Mouse (Mus musculus) lung, embryonic 14.5 days (tissue): ENCODE results near the gene Ms4a4c. TPM values are rescaled to one million over a fixed set of nuclear protein-coding genes. Genes with fewer than 3 reads are reported as not detected.
"Not testable (repeated sequence)": the region's sequence is repeated elsewhere in the genome, so short reads cannot be mapped to it uniquely, and the experiment has no call there.

ENCODE experiments used
- ATAC-seq: fragments of 200-750 bp; cut with Nextera tagmentation; 2 replicates; pipeline ENCODE4 v1.8.0; 2017; ENCODE audit warnings: mild to moderate bottlenecking, moderate TSS enrichment, moderate library complexity; ENCODE audit not compliant: insufficient read depth
- DNase-seq: peaks from one replicate; pipeline ENCODE4 v3.0.0-alpha.2; 2015
- H3K27ac ChIP-seq: fragments of 300-500 bp; sonication (generic); 2 replicates; pipeline ENCODE4 v1.5.1; 2014; ENCODE audit warnings: low read depth, mild to moderate bottlenecking, moderate library complexity
- H3K27me3 ChIP-seq: fragments of 300-500 bp; sonication (generic); 2 replicates; pipeline ENCODE4 v1.6.1; 2014; ENCODE audit warnings: low read length, control low read depth; ENCODE audit not compliant: insufficient read depth
- H3K36me3 ChIP-seq: fragments of 300-500 bp; sonication (generic); 2 replicates; pipeline ENCODE4 v1.6.1; 2014; ENCODE audit warnings: control low read depth; ENCODE audit not compliant: insufficient read depth
- H3K4me1 ChIP-seq: fragments of 300-500 bp; sonication (generic); 2 replicates; pipeline ENCODE4 v1.6.1; 2014; ENCODE audit warnings: antibody characterized with exemption, control low read depth; ENCODE audit not compliant: insufficient read depth
- H3K4me2 ChIP-seq: fragments of 300-500 bp; sonication (generic); 2 replicates; pipeline ENCODE4 v1.6.1; 2014; ENCODE audit warnings: mild to moderate bottlenecking
- H3K4me3 ChIP-seq: fragments of 300-500 bp; sonication (generic); 2 replicates; pipeline ENCODE4 v1.5.1; 2014; ENCODE audit warnings: low read depth, low read length
- H3K9ac ChIP-seq: fragments of 300-500 bp; sonication (generic); 2 replicates; pipeline ENCODE4 v1.6.1; 2014
- H3K9me3 ChIP-seq: fragments of 300-500 bp; sonication (generic); 2 replicates; pipeline ENCODE4 v1.6.1; 2016; ENCODE audit warnings: low read depth, low read length, control low read depth
- CTCF ChIP-seq: IDR thresholded peaks from 2 replicates; pipeline ENCODE4 v1.5.1; 2016; ENCODE audit warnings: antibody characterized with exemption, low read depth
- WGBS: fragments of 180-500 bp; shearing (Covaris S2); extraction: QIAGEN DNeasy Blood & Tissue Kit; methylation state at CpG from one replicate; pipeline ENCODE4 v1.1.7; 2014; 5-methylcytosine and 5-hydroxymethylcytosine counted together
- polyA plus RNA-seq: library from polyadenylated mRNA; unstranded; fragments of >200 nt; fragmentation: Nextera tagmentation; extraction: Ambion mirVana; gene quantifications from 2 replicates; pipeline ENCODE4 v1.2.1, GENCODE M21; 2014

The Ms4a4c gene
- polyA plus RNA-seq, 1 experiment from 2014 or later = 0.63 TPM

DNA sequence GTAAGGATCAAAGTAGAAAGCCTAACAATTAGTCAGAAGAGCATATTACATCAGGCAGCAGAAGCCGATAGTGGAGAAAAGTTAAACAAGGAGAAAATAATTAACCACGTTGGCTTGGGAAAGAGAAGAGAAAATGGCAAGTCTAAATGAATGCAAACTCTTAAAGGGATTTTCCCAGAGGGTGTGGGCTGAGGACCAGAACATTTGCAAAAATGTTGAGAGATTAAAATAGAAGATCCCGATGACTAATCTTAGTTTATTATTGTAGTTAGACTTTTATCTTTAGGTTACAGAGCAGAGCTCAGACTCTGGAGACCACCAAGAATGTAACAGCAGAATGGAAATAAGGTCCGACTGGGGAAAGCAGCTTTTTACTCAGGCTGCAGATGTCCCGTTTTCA lies 61.9 kb downstream of the Ms4a4c start:
- ATAC-seq = no peak

GRCm38 (mm10) chr19:11468361-11468760 lies 63.8 kb downstream of the Ms4a4c start:
- H3K9ac ChIP-seq, H3K36me3 ChIP-seq, H3K27ac ChIP-seq, ATAC-seq, DNase-seq, H3K4me2 ChIP-seq, H3K27me3 ChIP-seq, H3K9me3 ChIP-seq, H3K4me3 ChIP-seq, H3K4me1 ChIP-seq: not testable (repeated sequence)
- WGBS = 37% methylated on average over 1 of the region's 1 CpGs

More for the DNA sequence above, 61.9 kb downstream of the Ms4a4c start:
- TF ChIP-seq CTCF = no peak
- WGBS = 39% methylated on average over 5 of the region's 5 CpGs
- Histone ChIP-seq H3K9me3 (no peaks in the 10 kb centered on the region), H3K4me1 (no peaks in the 10 kb centered on the region), H3K36me3 (no peaks in the 10 kb centered on the region), H3K9ac (no peak overlapping the region), H3K27ac (no peak overlapping the region), H3K4me3 (no peak overlapping the region), H3K4me2 (no peak overlapping the region), H3K27me3 (no peaks in the 10 kb centered on the region)
- DNase-seq = no peak

DNA sequence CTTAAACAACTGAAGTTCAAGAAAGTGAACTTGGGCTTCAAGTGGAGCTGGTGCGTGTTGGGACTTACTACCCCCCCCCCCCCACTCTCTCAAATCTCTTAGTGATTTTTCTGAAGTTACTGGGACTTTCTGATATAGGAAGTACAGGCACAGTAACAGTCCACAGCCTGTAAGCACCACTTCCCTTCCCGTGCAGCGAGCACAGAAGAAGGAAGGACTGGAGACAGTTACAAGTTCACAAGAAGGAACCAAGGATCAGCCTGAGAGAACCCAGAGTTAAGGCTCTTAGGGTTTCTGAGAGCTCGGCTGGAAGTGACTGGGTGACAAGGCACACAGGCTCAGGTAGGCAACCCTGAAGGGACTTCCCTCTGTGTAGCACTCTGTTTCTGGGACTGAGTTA lies 64.6 kb downstream of the Ms4a4c start, which contains the start of gene Ms4a6c:
Ms4a6c (plus strand) TSS at position 152 of the 400 bp plus-strand sequence.
- not testable (repeated sequence) for H3K4me2 ChIP-seq, H3K27ac ChIP-seq, H3K9me3 ChIP-seq, H3K4me3 ChIP-seq, ATAC-seq, H3K4me1 ChIP-seq, H3K27me3 ChIP-seq, H3K9ac ChIP-seq, DNase-seq, H3K36me3 ChIP-seq
- WGBS = 80% methylated on average over 4 of the region's 4 CpGs

Other genes starting within 250 kb of the Ms4a4c start
- not detected in 2 replicates for gene 1700025F22Rik, start 239.4 kb upstream of the Ms4a4c start, polyA plus RNA-seq
- not detected in 2 replicates for gene Ms4a13, start 208.0 kb upstream of the Ms4a4c start, polyA plus RNA-seq
- not detected in 2 replicates for gene Ms4a12, start 172.3 kb upstream of the Ms4a4c start, polyA plus RNA-seq
- not detected in 2 replicates for gene Ms4a1, start 138.5 kb upstream of the Ms4a4c start, polyA plus RNA-seq
- gene Ms4a5, start 120.9 kb upstream of the Ms4a4c start, polyA plus RNA-seq = not detected in 2 replicates
- 0.05 TPM in 1 of 2 replicates, not detected in the other for gene Ms4a14, start 90.3 kb upstream of the Ms4a4c start, polyA plus RNA-seq
- gene Ms4a7, start 68.6 kb upstream of the Ms4a4c start, polyA plus RNA-seq = 3.0 and 5.0 TPM in 2 replicates
- 3.5 and 5.1 TPM in 2 replicates for gene Ms4a4a, start 29.2 kb upstream of the Ms4a4c start, polyA plus RNA-seq
- 0.18 TPM in 1 of 2 replicates, not detected in the other for gene Ms4a4b, start 38.8 kb downstream of the Ms4a4c start, polyA plus RNA-seq
- gene Ms4a6c, start 64.6 kb downstream of the Ms4a4c start, polyA plus RNA-seq = 6.3 and 7.1 TPM in 2 replicates
- not detected in 2 replicates for gene Gm8369, start 81.2 kb downstream of the Ms4a4c start, polyA plus RNA-seq
- gene Ms4a6b, start 111.7 kb downstream of the Ms4a4c start, polyA plus RNA-seq = 5.2 and 6.1 TPM in 2 replicates
- gene Ms4a4d, start 132.0 kb downstream of the Ms4a4c start, polyA plus RNA-seq = 1.1 and 2.1 TPM in 2 replicates
- gene Ms4a6d, start 200.1 kb downstream of the Ms4a4c start, polyA plus RNA-seq = 5.2 and 6.0 TPM in 2 replicates
- 0.12 TPM in 1 of 2 replicates, not detected in the other for gene Ms4a2, start 218.9 kb downstream of the Ms4a4c start, polyA plus RNA-seq
- gene Ms4a3, start 236.1 kb downstream of the Ms4a4c start, polyA plus RNA-seq = not detected in 2 replicates